Mouse (Mus musculus): ENCODE measurements around the gene Eef1a1. TPM values are rescaled to one million over a fixed set of nuclear protein-coding genes. Genes with fewer than 3 reads are reported as not detected.

Gene Eef1a1
- 1,000 to 10,000 TPM; 3,735 to 5,668 TPM for polyA plus RNA-seq (2017; shearing (Covaris generic))

GRCm38 (mm10) chr9:78488890-78489420 is at the start of gene Eef1a1:
Eef1a1 (minus strand) TSS chr9:78489151.

GRCm38 (mm10) chr9:78447973-78448873 is 40.7 kb downstream of the Eef1a1 start, which contains the start of the genes Mto1 and Gm17324:
Mto1 (plus strand) TSS chr9:78448208.
Gm17324 (minus strand) TSS chr9:78448786.

GRCm38 (mm10) chr9:78442579-78443392 is 46.2 kb downstream of the Eef1a1 start, which contains the start of gene Cgas:
Cgas (minus strand) TSS chr9:78443237.

Other genes starting within 250 kb of the Eef1a1 start
- not detected for gene Gm3776, start 232.0 kb downstream of the Eef1a1 start, polyA plus RNA-seq (2017; shearing (Covaris generic))
- not detected for gene Gm10639, start 199.2 kb downstream of the Eef1a1 start, polyA plus RNA-seq (2017; shearing (Covaris generic))
- not detected for gene Omt2a, start 174.4 kb downstream of the Eef1a1 start, polyA plus RNA-seq (2017; shearing (Covaris generic))
- gene Omt2b, start 161.6 kb downstream of the Eef1a1 start, polyA plus RNA-seq (2017; shearing (Covaris generic)) = not detected
- gene Gsta2, start 133.4 kb downstream of the Eef1a1 start, polyA plus RNA-seq (2017; shearing (Covaris generic)) = not detected
- gene Dppa5a, start 121.0 kb downstream of the Eef1a1 start, polyA plus RNA-seq (2017; shearing (Covaris generic)) = under 1 TPM in 1 of 2 experiments, not detected in 1; 0.39 TPM
- gene Ooep, start 110.4 kb downstream of the Eef1a1 start, polyA plus RNA-seq (2017; shearing (Covaris generic)) = under 1 TPM in 1 of 2 experiments, not detected in 1; 0.23 TPM
- gene Ddx43, start 93.4 kb downstream of the Eef1a1 start, polyA plus RNA-seq (2017; shearing (Covaris generic)) = 1 to 10 TPM; 5.6 to 8.2 TPM
- gene Cgas, start 45.9 kb downstream of the Eef1a1 start, polyA plus RNA-seq (2017; shearing (Covaris generic)) = 1 to 10 TPM; 2.5 to 5.2 TPM
- 10 to 100 TPM; 21.8 to 38.0 TPM for gene Mto1, start 40.9 kb downstream of the Eef1a1 start, polyA plus RNA-seq (2017; shearing (Covaris generic))
- 1 to 10 TPM in 1 of 2 experiments, under 1 TPM in 1; 0.69 to 1.7 TPM for gene Gm17324, start 40.4 kb downstream of the Eef1a1 start, polyA plus RNA-seq (2017; shearing (Covaris generic))
- 10 to 100 TPM; 11.8 to 23.7 TPM for gene Slc17a5, start 98.9 kb upstream of the Eef1a1 start, polyA plus RNA-seq (2017; shearing (Covaris generic))
- gene Cd109, start 126.4 kb upstream of the Eef1a1 start, polyA plus RNA-seq (2017; shearing (Covaris generic)) = under 1 TPM; 0.31 to 0.44 TPM